Mouse (Mus musculus) hindbrain, embryonic 15.5 days (tissue): ENCODE data around the gene Arf1. TPM values are rescaled to one million over a fixed set of nuclear protein-coding genes. Genes with fewer than 3 reads are reported as not detected.
"Not testable (repeated sequence)": the region's sequence is repeated elsewhere in the genome, so short reads cannot be mapped to it uniquely, and the experiment has no call there.

Experiments
- ATAC-seq: fragments of 200-750 bp; cut with Nextera tagmentation; 2 replicates; pipeline ENCODE4 v1.8.0; 2017; ENCODE audit warnings: low read depth, moderate number of reproducible peaks, moderate TSS enrichment; ENCODE audit not compliant: low FRiP score
- H3K27ac ChIP-seq: fragments of 300-500 bp; sonication (generic); replicated peaks from 2 replicates; pipeline ENCODE4 v1.5.1; 2015; ENCODE audit warnings: mild to moderate bottlenecking, inconsistent platforms
- H3K27me3 ChIP-seq: fragments of 300-500 bp; sonication (generic); 2 replicates; pipeline ENCODE4 v1.6.1; 2015; ENCODE audit warnings: control low read depth, inconsistent platforms
- H3K36me3 ChIP-seq: fragments of 300-500 bp; sonication (generic); 2 replicates; pipeline ENCODE4 v1.6.1; 2015; ENCODE audit warnings: control low read depth, inconsistent platforms
- H3K4me1 ChIP-seq: fragments of 300-500 bp; sonication (generic); replicated peaks from 2 replicates; pipeline ENCODE4 v1.6.1; 2015; ENCODE audit warnings: control low read depth, inconsistent platforms
- H3K4me2 ChIP-seq: fragments of 300-500 bp; sonication (generic); 2 replicates; pipeline ENCODE4 v1.6.1; 2015; ENCODE audit warnings: moderate library complexity, mild to moderate bottlenecking, inconsistent platforms
- H3K4me3 ChIP-seq: fragments of 300-500 bp; sonication (generic); 2 replicates; pipeline ENCODE4 v1.5.1; 2015; ENCODE audit warnings: mild to moderate bottlenecking, inconsistent platforms
- H3K9ac ChIP-seq: fragments of 300-500 bp; sonication (generic); 2 replicates; pipeline ENCODE4 v1.6.1; 2015; ENCODE audit warnings: inconsistent platforms
- H3K9me3 ChIP-seq: fragments of 300-500 bp; sonication (generic); 2 replicates; pipeline ENCODE4 v1.6.1; 2016; ENCODE audit warnings: control low read depth, inconsistent platforms
- WGBS: fragments of 180-500 bp; shearing (Covaris S2); methylation state at CpG from one replicate; pipeline ENCODE4 v1.1.7; 2015; 5-methylcytosine and 5-hydroxymethylcytosine counted together
- polyA plus RNA-seq: library from polyadenylated mRNA; unstranded; fragments of >200 nt; fragmentation: Nextera tagmentation; extraction: Ambion mirVana; gene quantifications from 2 replicates; pipeline ENCODE4 v1.2.1, GENCODE M21; 2015

Arf1 gene
- polyA plus RNA-seq, 1 experiment from 2014 or later, result 653 TPM

- Histone ChIP-seq H3K36me3 (no peaks in the 10 kb centered on the region), H3K4me1 (peaks cover 58% of the 10 kb centered on the region), H3K9ac (no peak overlapping the region), H3K9me3 (no peaks in the 10 kb centered on the region), H3K27ac (no peak overlapping the region), H3K27me3 (no peaks in the 10 kb centered on the region), H3K4me2 (no peak overlapping the region), H3K4me3 (no peak overlapping the region)
- 76% methylated on average over 2 of the region's 2 CpGs for WGBS
- ATAC-seq, result no peak
These were observed 3.6 kb downstream of the Arf1 start for GRCm38 (mm10) chr11:59224470-59224869.

- Histone ChIP-seq H3K27me3 (no peaks in the 10 kb centered on the region), H3K36me3 (no peaks in the 10 kb centered on the region), H3K9me3 (no peaks in the 10 kb centered on the region), H3K4me1 (peaks cover 58% of the 10 kb centered on the region), H3K27ac (no peak overlapping the region), H3K4me2 (no peak overlapping the region), H3K9ac (no peak overlapping the region), H3K4me3 (no peak overlapping the region)
- no peak for ATAC-seq
- WGBS, result 94% methylated on average over 3 of the region's 3 CpGs
These were observed 4.0 kb downstream of the Arf1 start for GRCm38 (mm10) chr11:59224025-59224424.

- Histone ChIP-seq H3K4me1 (peaks cover 52% of the 10 kb centered on the region), H3K27me3 (no peaks in the 10 kb centered on the region), H3K4me2 (no peak overlapping the region), H3K4me3 (no peak overlapping the region), H3K27ac (no peak overlapping the region), H3K9ac (no peak overlapping the region), H3K36me3 (no peaks in the 10 kb centered on the region), H3K9me3 (no peaks in the 10 kb centered on the region)
- WGBS, result 94% methylated on average over 4 of the region's 4 CpGs
- ATAC-seq, result no peak
These were observed 5.8 kb downstream of the Arf1 start for GRCm38 (mm10) chr11:59222306-59222705.

- no peak overlapping the region for H3K4me2 ChIP-seq
These were observed 6.5 kb downstream of the Arf1 start for GRCm38 (mm10) chr11:59221604-59222003.

GRCm38 (mm10) chr11:59219064-59219463 lies 9.0 kb downstream of the Arf1 start:
- Histone ChIP-seq H3K27me3 (no peaks in the 10 kb centered on the region), H3K4me1 (peaks cover 26% of the 10 kb centered on the region), H3K4me2 (no peak overlapping the region), H3K4me3 (no peak overlapping the region), H3K9me3 (no peaks in the 10 kb centered on the region), H3K9ac (no peak overlapping the region), H3K36me3 (no peaks in the 10 kb centered on the region), H3K27ac (no peak overlapping the region)
- no peak for ATAC-seq

More at GRCm38 (mm10) chr11:59221604-59222003, 6.5 kb downstream of the Arf1 start:
- Histone ChIP-seq H3K4me1 (peaks cover 50% of the 10 kb centered on the region), H3K9me3 (no peaks in the 10 kb centered on the region), H3K9ac (no peak overlapping the region), H3K36me3 (no peaks in the 10 kb centered on the region), H3K4me3 (no peak overlapping the region), H3K27ac (no peak overlapping the region), H3K27me3 (no peaks in the 10 kb centered on the region)
- no peak for ATAC-seq

- Histone ChIP-seq H3K27ac (no peak overlapping the region), H3K4me2 (no peak overlapping the region), H3K4me1 (peaks cover 25% of the 10 kb centered on the region), H3K4me3 (no peak overlapping the region), H3K36me3 (no peaks in the 10 kb centered on the region), H3K9ac (no peak overlapping the region), H3K27me3 (no peaks in the 10 kb centered on the region), H3K9me3 (no peaks in the 10 kb centered on the region)
- no peak for ATAC-seq
- WGBS, result 87% methylated on average over 4 of the region's 4 CpGs
These were observed 9.6 kb downstream of the Arf1 start for GRCm38 (mm10) chr11:59218389-59218998.

GRCm38 (mm10) chr11:59216955-59217354 lies 11.1 kb downstream of the Arf1 start:
- ATAC-seq, result no peak
- H3K9me3 ChIP-seq, result no peaks in the 10 kb centered on the region
- no peak overlapping the region for H3K4me3 ChIP-seq
- no peak overlapping the region for H3K4me2 ChIP-seq
- H3K36me3 ChIP-seq, result peaks cover 6% of the 10 kb centered on the region
- H3K4me1 ChIP-seq, result peaks cover 12% of the 10 kb centered on the region; the same call in 1 of the 2 replicates
- WGBS, result 94% methylated on average over 3 of the region's 3 CpGs
- H3K9ac ChIP-seq, result no peak overlapping the region
- H3K27me3 ChIP-seq, result no peaks in the 10 kb centered on the region
- no peak overlapping the region for H3K27ac ChIP-seq

GRCm38 (mm10) chr11:59212892-59213494 lies 15.1 kb downstream of the Arf1 start:
- WGBS, result 89% methylated on average over 12 of the region's 12 CpGs
- no peaks in the 10 kb centered on the region for H3K9me3 ChIP-seq
- no peaks in the 10 kb centered on the region for H3K27me3 ChIP-seq
- ATAC-seq, result no peak
- H3K4me3 ChIP-seq, result no peak overlapping the region
- H3K9ac ChIP-seq, result no peak overlapping the region
- H3K4me2 ChIP-seq, result no peak overlapping the region
- peaks cover 24% of the 10 kb centered on the region for H3K36me3 ChIP-seq
- H3K4me1 ChIP-seq, result peaks cover 23% of the 10 kb centered on the region
- H3K27ac ChIP-seq, result no peak overlapping the region

GRCm38 (mm10) chr11:59212320-59212719 lies 15.8 kb downstream of the Arf1 start:
- H3K4me3 ChIP-seq, H3K9ac ChIP-seq, ATAC-seq, H3K9me3 ChIP-seq, H3K27me3 ChIP-seq, H3K4me2 ChIP-seq, H3K27ac ChIP-seq: not testable (repeated sequence)
- peaks cover 29% of the 10 kb centered on the region for H3K4me1 ChIP-seq
- H3K36me3 ChIP-seq, result peaks cover 24% of the 10 kb centered on the region
- WGBS, result 89% methylated on average over 12 of the region's 12 CpGs

GRCm38 (mm10) chr11:59211561-59211960 lies 16.5 kb downstream of the Arf1 start:
- ATAC-seq, H3K9ac ChIP-seq, H3K27me3 ChIP-seq, H3K9me3 ChIP-seq, H3K4me2 ChIP-seq, H3K27ac ChIP-seq, H3K4me3 ChIP-seq: not testable (repeated sequence)
- Histone ChIP-seq H3K4me1 (peaks cover 26% of the 10 kb centered on the region), H3K36me3 (peaks cover 24% of the 10 kb centered on the region)
- 90% methylated on average over 7 of the region's 9 CpGs for WGBS

GRCm38 (mm10) chr11:59210020-59210419 lies 18.1 kb downstream of the Arf1 start:
- no peak for ATAC-seq
- 82% methylated on average over 4 of the region's 4 CpGs for WGBS
- Histone ChIP-seq H3K4me3 (no peak overlapping the region), H3K4me2 (no peak overlapping the region), H3K27ac (no peak overlapping the region), H3K4me1 (peaks cover 26% of the 10 kb centered on the region), H3K36me3 (peaks cover 34% of the 10 kb centered on the region), H3K9me3 (no peaks in the 10 kb centered on the region), H3K27me3 (no peaks in the 10 kb centered on the region), H3K9ac (no peak overlapping the region)

GRCm38 (mm10) chr11:59209580-59209979 lies 18.5 kb downstream of the Arf1 start:
- 44% methylated on average over 5 of the region's 5 CpGs for WGBS
- Histone ChIP-seq H3K27ac (no peak overlapping the region), H3K9me3 (no peaks in the 10 kb centered on the region), H3K4me2 (peak overlapping the region; percentile 90), H3K27me3 (no peaks in the 10 kb centered on the region), H3K9ac (no peak overlapping the region), H3K4me3 (peak overlapping the region; percentile 71), H3K4me1 (peaks cover 26% of the 10 kb centered on the region), H3K36me3 (peaks cover 35% of the 10 kb centered on the region)
- ATAC-seq, result no peak

GRCm38 (mm10) chr11:59209003-59209441 lies 19.0 kb downstream of the Arf1 start:
- Histone ChIP-seq H3K36me3 (peaks cover 37% of the 10 kb centered on the region), H3K4me3 (peak overlapping the region; percentile 71), H3K9ac (peak overlapping the region; percentile 82), H3K4me2 (peak overlapping the region; percentile 90), H3K27me3 (no peaks in the 10 kb centered on the region), H3K9me3 (no peaks in the 10 kb centered on the region), H3K4me1 (peaks cover 26% of the 10 kb centered on the region), H3K27ac (peak overlapping the region; percentile 88)
- peak; percentile 24 for ATAC-seq
- WGBS, result 8% methylated on average over 18 of the region's 18 CpGs
